In genomic region chr6:41761702-41762369, GRCm38 (mm10) we compare ENCODE assay signal across 7 mouse cellular contexts. TPM values are rescaled to one million over a fixed set of nuclear protein-coding genes. Genes with fewer than 3 reads are reported as not detected.
DNase-seq lines count a peak whose midpoint lies in the region; ATAC-seq and TF ChIP-seq lines count a peak whose summit lies in the region.

No protein-coding gene starts in this region.

- H3K9ac ChIP-seq in ES-Bruce4 (ENCODE audit: low read depth, poor library complexity, severe bottlenecking) = no peak overlapping the region
- no peak overlapping the region for H3K9ac ChIP-seq in heart, embryonic 16.5 days (ENCODE audit: low read length)
- no peak overlapping the region for H3K9ac ChIP-seq in kidney, postnatal 0 days (ENCODE audit: low read depth, low read length)
- no peak overlapping the region for H3K9ac ChIP-seq in liver, embryonic 12.5 days
- no peak overlapping the region for H3K9ac ChIP-seq in neural tube, embryonic 13.5 days

- peak; percentile 65; the same call in 1 of the 2 replicates for ATAC-seq in heart, embryonic 16.5 days (replicated peaks; ENCODE audit: extremely low read depth, insufficient read depth, low FRiP score)
- peak; percentile 85 for ATAC-seq in kidney, postnatal 0 days (replicated peaks; ENCODE audit: low FRiP score, low read depth)
- ATAC-seq in liver, embryonic 12.5 days = peak; percentile 71
- ATAC-seq in neural tube, embryonic 13.5 days (ENCODE audit: low read depth) = peak; percentile 94

- 6% methylated on average over 1 of the region's 1 CpGs for WGBS in heart, embryonic 16.5 days
- 0% methylated on average over 1 of the region's 1 CpGs for WGBS in kidney, postnatal 0 days
- WGBS in liver, embryonic 12.5 days (ENCODE audit: insufficient replicate concordance) = 5% methylated on average over 1 of the region's 1 CpGs
- WGBS in neural tube, embryonic 13.5 days = 7% methylated on average over 1 of the region's 1 CpGs

- H3K4me1 ChIP-seq in ES-Bruce4 (ENCODE audit: control insufficient read depth, insufficient read depth, low read length) = no peaks in the 10 kb centered on the region
- H3K4me1 ChIP-seq in heart, embryonic 16.5 days (ENCODE audit: control insufficient read depth, insufficient read depth, low read length) = no peaks in the 10 kb centered on the region
- no peaks in the 10 kb centered on the region for H3K4me1 ChIP-seq in kidney, postnatal 0 days (replicated peaks; ENCODE audit: insufficient read depth, low read length)
- peaks cover 13% of the 10 kb centered on the region for H3K4me1 ChIP-seq in liver, embryonic 12.5 days
- no peaks in the 10 kb centered on the region for H3K4me1 ChIP-seq in neural tube, embryonic 13.5 days (replicated peaks)

- no peak overlapping the region for H3K27ac ChIP-seq in ES-Bruce4 (ENCODE audit: insufficient read depth, low read length)
- no peak overlapping the region for H3K27ac ChIP-seq in heart, embryonic 16.5 days (ENCODE audit: low read length)
- H3K27ac ChIP-seq in kidney, postnatal 0 days = no peak overlapping the region
- H3K27ac ChIP-seq in liver, embryonic 12.5 days = no peak overlapping the region
- H3K27ac ChIP-seq in neural tube, embryonic 13.5 days (replicated peaks) = no peak overlapping the region

- no peaks in the 10 kb centered on the region for H3K9me3 ChIP-seq in ES-Bruce4 (replicated peaks; ENCODE audit: control insufficient read depth, insufficient read depth, low read length, poor library complexity, severe bottlenecking)
- H3K9me3 ChIP-seq in heart, embryonic 16.5 days (replicated peaks; ENCODE audit: control insufficient read depth, low read length) = no peaks in the 10 kb centered on the region
- no peaks in the 10 kb centered on the region for H3K9me3 ChIP-seq in kidney, postnatal 0 days (replicated peaks; ENCODE audit: low read length)
- H3K9me3 ChIP-seq in liver, embryonic 12.5 days (replicated peaks) = no peaks in the 10 kb centered on the region
- no peaks in the 10 kb centered on the region for H3K9me3 ChIP-seq in neural tube, embryonic 13.5 days

- no peak for TF ChIP-seq POLR2A in ES-Bruce4 (IDR thresholded peaks at IDR 0.05; ENCODE audit: insufficient read depth, low read length)

- DNase-seq in adrenal gland, adult (ENCODE audit: inconsistent age in 2 of 2, low spot score in 1 of 2) = peak; percentile 30 to 87
- DNase-seq in embryo, embryonic 10 days (ENCODE audit: low spot score) = peak; percentile 86
- DNase-seq in kidney, postnatal 0 days (ENCODE audit: low spot score) = peak; percentile 87

- H3K36me3 ChIP-seq in ES-Bruce4 (ENCODE audit: control insufficient read depth, insufficient read depth, low read length, poor library complexity, severe bottlenecking) = no peaks in the 10 kb centered on the region
- H3K36me3 ChIP-seq in heart, embryonic 16.5 days (ENCODE audit: control insufficient read depth, insufficient read depth) = no peaks in the 10 kb centered on the region
- H3K36me3 ChIP-seq in kidney, postnatal 0 days (ENCODE audit: insufficient read depth, low read length) = no peaks in the 10 kb centered on the region
- H3K36me3 ChIP-seq in liver, embryonic 12.5 days = no peaks in the 10 kb centered on the region
- H3K36me3 ChIP-seq in neural tube, embryonic 13.5 days = no peaks in the 10 kb centered on the region

- no peak overlapping the region for H3K4me3 ChIP-seq in ES-Bruce4 (ENCODE audit: low read depth, low read length)
- no peak overlapping the region for H3K4me3 ChIP-seq in heart, embryonic 16.5 days (ENCODE audit: low read length)
- no peak overlapping the region for H3K4me3 ChIP-seq in kidney, postnatal 0 days (replicated peaks; ENCODE audit: low read depth, low read length)
- no peak overlapping the region for H3K4me3 ChIP-seq in liver, embryonic 12.5 days
- H3K4me3 ChIP-seq in neural tube, embryonic 13.5 days = no peak overlapping the region

- H3K4me2 ChIP-seq in heart, embryonic 16.5 days (ENCODE audit: low read depth, low read length) = no peak overlapping the region
- H3K4me2 ChIP-seq in kidney, postnatal 0 days (ENCODE audit: low read length) = no peak overlapping the region
- no peak overlapping the region for H3K4me2 ChIP-seq in liver, embryonic 12.5 days
- H3K4me2 ChIP-seq in neural tube, embryonic 13.5 days = no peak overlapping the region

- TF ChIP-seq CTCF in ES-Bruce4 (IDR thresholded peaks at IDR 0.05; ENCODE audit: low read depth, low read length) = peak; percentile 11
- TF ChIP-seq CTCF in kidney, postnatal 0 days (IDR thresholded peaks at IDR 0.05; ENCODE audit: low read depth) = peak; percentile 91

- H3K27me3 ChIP-seq in ES-Bruce4 (ENCODE audit: control insufficient read depth, insufficient read depth, low read length, poor library complexity, severe bottlenecking) = no peaks in the 10 kb centered on the region; the same call in 1 of the 2 replicates
- H3K27me3 ChIP-seq in heart, embryonic 16.5 days (ENCODE audit: control insufficient read depth, insufficient read depth, low read length) = no peaks in the 10 kb centered on the region
- H3K27me3 ChIP-seq in kidney, postnatal 0 days (ENCODE audit: insufficient read depth, low read length) = no peaks in the 10 kb centered on the region
- no peaks in the 10 kb centered on the region for H3K27me3 ChIP-seq in liver, embryonic 12.5 days (replicated peaks)
- H3K27me3 ChIP-seq in neural tube, embryonic 13.5 days = no peaks in the 10 kb centered on the region

- TF ChIP-seq EP300 in ES-Bruce4 (IDR thresholded peaks at IDR 0.05; ENCODE audit: insufficient read depth, low read depth, low read length) = no peak

RNA-seq across cellular contexts. Expression of gene Olfr459, which starts 13.1 kb away (rescaled TPM):
- not detected in 2 replicates for polyA plus RNA-seq in ES-Bruce4 (2011; ENCODE audit: insufficient read depth, insufficient read length, low read depth, missing spikeins)
- polyA plus RNA-seq in heart, embryonic 16.5 days (2015; fragmentation: Nextera tagmentation; extraction: Ambion mirVana) = not detected in 2 replicates
- not detected in 2 replicates for polyA plus RNA-seq in kidney, postnatal 0 days (2015; fragmentation: Nextera tagmentation; extraction: Ambion mirVana)
- not detected in 2 replicates for polyA plus RNA-seq in liver, embryonic 12.5 days (2016; fragmentation: Nextera tagmentation; extraction: Ambion mirVana)
- not detected in 2 replicates for polyA plus RNA-seq in neural tube, embryonic 13.5 days (2015; fragmentation: Nextera tagmentation; extraction: Ambion mirVana)

RNA-seq across cellular contexts. Expression of gene Kel, which starts 57.7 kb away (rescaled TPM):
- not detected in 2 replicates for polyA plus RNA-seq in ES-Bruce4 (2011; ENCODE audit: insufficient read depth, insufficient read length, low read depth, missing spikeins)
- polyA plus RNA-seq in heart, embryonic 16.5 days (2015; fragmentation: Nextera tagmentation; extraction: Ambion mirVana) = 1.8 and 2.6 TPM in 2 replicates
- polyA plus RNA-seq in kidney, postnatal 0 days (2015; fragmentation: Nextera tagmentation; extraction: Ambion mirVana) = 3.0 and 4.0 TPM in 2 replicates
- polyA plus RNA-seq in liver, embryonic 12.5 days (2016; fragmentation: Nextera tagmentation; extraction: Ambion mirVana) = 275 and 280 TPM in 2 replicates
- 0.82 and 1.9 TPM in 2 replicates for polyA plus RNA-seq in neural tube, embryonic 13.5 days (2015; fragmentation: Nextera tagmentation; extraction: Ambion mirVana)

Comparison
In these comparisons a context has a peak if more than half of its experiments do, and no peak if none do; other contexts are left out.
1. RNA of gene Kel, which starts 57.7 kb away (polyA plus RNA-seq): 275 to 280 TPM in liver, embryonic 12.5 days; 3.0 to 4.0 TPM in kidney, postnatal 0 days, 1.8 to 2.6 TPM in heart, embryonic 16.5 days, 0.82 to 1.9 TPM in neural tube, embryonic 13.5 days and not detected in ES-Bruce4; every median in the first group is over 10 times any median in the second.
2. Peak in every context shown above with its lines, with median percentiles within 50 percentile points of each other: DNase-seq and ATAC-seq.